Mouse (Mus musculus): Measurements from ENCODE around the gene Mrpl9. TPM values are rescaled to one million over a fixed set of nuclear protein-coding genes. Genes with fewer than 3 reads are reported as not detected.
A peak's percentile ranks its signal among the peaks of the same experiment; 100 is the strongest.

The Mrpl9 gene
- polyA plus RNA-seq, 1 experiment, result 48.8 TPM

- DNase-seq (ENCODE audit: low read depth), result peak; percentile 57
- TF ChIP-seq CTCF (IDR thresholded peaks at IDR 0.05; ENCODE audit: borderline replicate concordance, extremely low read depth, insufficient read depth, insufficient read length) (no peak), POLR2A (IDR thresholded peaks at IDR 0.05; ENCODE audit: borderline replicate concordance, extremely low read depth, insufficient read depth, insufficient read length, poor library complexity, severe bottlenecking) (no peak)
Observed at GRCm38 (mm10) chr3:94480291-94480884, 37.3 kb downstream of the Mrpl9 start, which contains the start of gene Riiad1. Riiad1 (minus strand) TSS chr3:94480341.

- no peak for DNase-seq (ENCODE audit: low read depth)
- TF ChIP-seq CTCF (IDR thresholded peaks at IDR 0.05; ENCODE audit: borderline replicate concordance, extremely low read depth, insufficient read depth, insufficient read length) (no peak), POLR2A (IDR thresholded peaks at IDR 0.05; ENCODE audit: borderline replicate concordance, extremely low read depth, insufficient read depth, insufficient read length, poor library complexity, severe bottlenecking) (no peak)
Observed at GRCm38 (mm10) chr3:94481429-94481828, 38.3 kb downstream of the Mrpl9 start.

- no peak for DNase-seq (ENCODE audit: low read depth)
- no peak for TF ChIP-seq POLR2A (IDR thresholded peaks at IDR 0.05; ENCODE audit: borderline replicate concordance, extremely low read depth, insufficient read depth, insufficient read length, poor library complexity, severe bottlenecking)
- no peak for TF ChIP-seq CTCF (IDR thresholded peaks at IDR 0.05; ENCODE audit: borderline replicate concordance, extremely low read depth, insufficient read depth, insufficient read length)
Observed at GRCm38 (mm10) chr3:94482764-94483385, 39.8 kb downstream of the Mrpl9 start.

- peak; percentile 98 for DNase-seq (ENCODE audit: low read depth)
- TF ChIP-seq CTCF (IDR thresholded peaks at IDR 0.05; ENCODE audit: borderline replicate concordance, extremely low read depth, insufficient read depth, insufficient read length), result no peak
- TF ChIP-seq POLR2A (IDR thresholded peaks at IDR 0.05; ENCODE audit: borderline replicate concordance, extremely low read depth, insufficient read depth, insufficient read length, poor library complexity, severe bottlenecking), result no peak
Observed at GRCm38 (mm10) chr3:94483790-94484439, 40.8 kb downstream of the Mrpl9 start.

- DNase-seq (ENCODE audit: low read depth), result peak; percentile 68
Observed at GRCm38 (mm10) chr3:94485922-94486321, 42.8 kb downstream of the Mrpl9 start.

GRCm38 (mm10) chr3:94487581-94487980, 44.5 kb downstream of the Mrpl9 start:
- no peak for DNase-seq (ENCODE audit: low read depth)
- TF ChIP-seq POLR2A (IDR thresholded peaks at IDR 0.05; ENCODE audit: borderline replicate concordance, extremely low read depth, insufficient read depth, insufficient read length, poor library complexity, severe bottlenecking) (no peak), CTCF (IDR thresholded peaks at IDR 0.05; ENCODE audit: borderline replicate concordance, extremely low read depth, insufficient read depth, insufficient read length) (no peak)

More at GRCm38 (mm10) chr3:94485922-94486321, 42.8 kb downstream of the Mrpl9 start:
- no peak for TF ChIP-seq POLR2A (IDR thresholded peaks at IDR 0.05; ENCODE audit: borderline replicate concordance, extremely low read depth, insufficient read depth, insufficient read length, poor library complexity, severe bottlenecking)
- TF ChIP-seq CTCF (IDR thresholded peaks at IDR 0.05; ENCODE audit: borderline replicate concordance, extremely low read depth, insufficient read depth, insufficient read length), result no peak

GRCm38 (mm10) chr3:94497162-94497561, 54.0 kb downstream of the Mrpl9 start:
- TF ChIP-seq POLR2A (IDR thresholded peaks at IDR 0.05; ENCODE audit: borderline replicate concordance, extremely low read depth, insufficient read depth, insufficient read length, poor library complexity, severe bottlenecking) (no peak), CTCF (IDR thresholded peaks at IDR 0.05; ENCODE audit: borderline replicate concordance, extremely low read depth, insufficient read depth, insufficient read length) (no peak)
- no peak for DNase-seq (ENCODE audit: low read depth)

Other genes with a start within 250 kb of the Mrpl9 start
- not detected in 2 replicates for gene Gm5286, start 246.6 kb upstream of the Mrpl9 start, polyA plus RNA-seq (2012; rRNA removed)
- not detected in 2 replicates for gene Gm4778, start 179.3 kb upstream of the Mrpl9 start, polyA plus RNA-seq (2012; rRNA removed)
- gene Them4, start 133.2 kb upstream of the Mrpl9 start, polyA plus RNA-seq (2012; rRNA removed), result 19.2 and 22.3 TPM in 2 replicates
- 0.26 and 1.4 TPM in 2 replicates for gene Them5, start 101.2 kb upstream of the Mrpl9 start, polyA plus RNA-seq (2012; rRNA removed)
- 1.0 and 1.3 TPM in 2 replicates for gene C2cd4d, start 80.9 kb upstream of the Mrpl9 start, polyA plus RNA-seq (2012; rRNA removed)
- gene Rorc, start 70.5 kb upstream of the Mrpl9 start, polyA plus RNA-seq (2012; rRNA removed), result 0.97 and 1.5 TPM in 2 replicates
- 0.55 and 0.70 TPM in 2 replicates for gene Lingo4, start 44.8 kb upstream of the Mrpl9 start, polyA plus RNA-seq (2012; rRNA removed)
- 15.2 and 24.2 TPM in 2 replicates for gene Tdrkh, start 30.0 kb upstream of the Mrpl9 start, polyA plus RNA-seq (2012; rRNA removed)
- 0.16 and 0.57 TPM in 2 replicates for gene Oaz3, start 597 bp downstream of the Mrpl9 start, polyA plus RNA-seq (2012; rRNA removed)
- gene Celf3, start 35.0 kb downstream of the Mrpl9 start, polyA plus RNA-seq (2012; rRNA removed), result 696 and 882 TPM in 2 replicates
- gene Riiad1, start 37.0 kb downstream of the Mrpl9 start, polyA plus RNA-seq (2012; rRNA removed), result 5.7 and 5.8 TPM in 2 replicates
- 34.0 and 45.1 TPM in 2 replicates for gene Snx27, start 139.4 kb downstream of the Mrpl9 start, polyA plus RNA-seq (2012; rRNA removed)
- not detected in 2 replicates for gene Gm10972, start 199.8 kb downstream of the Mrpl9 start, polyA plus RNA-seq (2012; rRNA removed)
- gene Tuft1, start 215.6 kb downstream of the Mrpl9 start, polyA plus RNA-seq (2012; rRNA removed), result 4.5 and 4.7 TPM in 2 replicates

All from brain, embryonic 14.5 days (tissue).